Mouse (Mus musculus) heart, embryonic 13.5 days (tissue): Measurements from ENCODE around the gene Ccdc38. TPM values are rescaled to one million over a fixed set of nuclear protein-coding genes. Genes with fewer than 3 reads are reported as not detected.

Source experiments
- ATAC-seq: fragments of 200-750 bp; cut with Nextera tagmentation; 2 replicates; pipeline ENCODE4 v1.8.0; 2017; ENCODE audit warnings: moderate TSS enrichment; ENCODE audit not compliant: insufficient number of reproducible peaks, low FRiP score, low TSS enrichment; ENCODE audit errors: extremely low read depth
- H3K27ac ChIP-seq: fragments of 300-500 bp; sonication (generic); replicated peaks from 2 replicates; pipeline ENCODE4 v1.5.1; 2015; ENCODE audit warnings: moderate library complexity, mild to moderate bottlenecking, inconsistent platforms
- H3K27me3 ChIP-seq: fragments of 300-500 bp; sonication (generic); replicated peaks from 2 replicates; pipeline ENCODE4 v1.6.1; 2015; ENCODE audit warnings: mild to moderate bottlenecking, inconsistent platforms
- H3K36me3 ChIP-seq: fragments of 300-500 bp; sonication (generic); 2 replicates; pipeline ENCODE4 v1.6.1; 2015; ENCODE audit warnings: mild to moderate bottlenecking, inconsistent platforms
- H3K4me1 ChIP-seq: fragments of 300-500 bp; sonication (generic); 2 replicates; pipeline ENCODE4 v1.6.1; 2015; ENCODE audit warnings: inconsistent platforms
- H3K4me2 ChIP-seq: fragments of 300-500 bp; sonication (generic); 2 replicates; pipeline ENCODE4 v1.6.1; 2015; ENCODE audit warnings: inconsistent platforms, mild to moderate bottlenecking, moderate library complexity
- H3K4me3 ChIP-seq: fragments of 300-500 bp; sonication (generic); 2 replicates; pipeline ENCODE4 v1.5.1; 2015; ENCODE audit warnings: moderate library complexity, mild to moderate bottlenecking, inconsistent platforms
- H3K9ac ChIP-seq: fragments of 300-500 bp; sonication (generic); 2 replicates; pipeline ENCODE4 v1.6.1; 2015; ENCODE audit warnings: inconsistent platforms, mild to moderate bottlenecking, moderate library complexity
- H3K9me3 ChIP-seq: fragments of 300-500 bp; sonication (generic); 2 replicates; pipeline ENCODE4 v1.6.1; 2016; ENCODE audit warnings: inconsistent platforms
- WGBS: fragments of 180-500 bp; shearing (Covaris S2); methylation state at CpG from one replicate; pipeline ENCODE4 v1.1.7; 2015; ENCODE audit warnings: mixed read lengths; 5-methylcytosine and 5-hydroxymethylcytosine counted together
- polyA plus RNA-seq: library from polyadenylated mRNA; unstranded; fragments of >200 nt; fragmentation: Nextera tagmentation; extraction: Ambion mirVana; gene quantifications from 2 replicates; pipeline ENCODE4 v1.2.1, GENCODE M21; 2015

Ccdc38 gene
- polyA plus RNA-seq, 1 experiment from 2014 or later, result 0.09 TPM

- Histone ChIP-seq H3K4me1 (no peaks in the 10 kb centered on the region), H3K9me3 (no peaks in the 10 kb centered on the region), H3K27ac (no peak overlapping the region), H3K27me3 (no peaks in the 10 kb centered on the region), H3K4me2 (no peak overlapping the region), H3K9ac (no peak overlapping the region), H3K36me3 (no peaks in the 10 kb centered on the region), H3K4me3 (no peak overlapping the region)
- WGBS, result 61% methylated on average over 5 of the region's 5 CpGs
- no peak for ATAC-seq
Observed at GRCm38 (mm10) chr10:93519756-93520155, 20.7 kb upstream of the Ccdc38 start.

DNA sequence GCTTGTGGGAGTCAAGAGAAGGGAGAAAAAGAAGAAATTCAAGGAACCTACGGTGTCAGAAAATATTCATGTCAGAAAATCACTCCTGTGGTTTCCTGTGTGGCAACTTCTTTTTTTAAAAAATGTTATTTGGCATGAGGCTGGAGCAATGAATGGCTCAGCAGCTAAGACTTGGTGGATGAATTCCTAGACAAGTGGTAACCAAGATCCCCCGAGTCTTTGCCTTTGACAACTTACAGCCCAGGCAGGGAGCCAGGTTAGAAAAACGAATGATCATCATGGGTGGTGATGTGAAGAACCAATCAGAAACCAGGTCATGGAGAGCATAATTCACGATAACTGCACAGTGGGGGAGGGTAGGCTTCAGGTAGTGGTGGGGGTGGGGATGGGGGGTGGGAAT is 19.4 kb upstream of the Ccdc38 start:
- Histone ChIP-seq H3K4me3 (no peak overlapping the region), H3K9me3 (no peaks in the 10 kb centered on the region), H3K4me2 (no peak overlapping the region), H3K4me1 (no peaks in the 10 kb centered on the region), H3K9ac (no peak overlapping the region), H3K27me3 (no peaks in the 10 kb centered on the region), H3K36me3 (no peaks in the 10 kb centered on the region), H3K27ac (no peak overlapping the region)
- WGBS, result 68% methylated on average over 4 of the region's 4 CpGs
- ATAC-seq, result no peak

DNA sequence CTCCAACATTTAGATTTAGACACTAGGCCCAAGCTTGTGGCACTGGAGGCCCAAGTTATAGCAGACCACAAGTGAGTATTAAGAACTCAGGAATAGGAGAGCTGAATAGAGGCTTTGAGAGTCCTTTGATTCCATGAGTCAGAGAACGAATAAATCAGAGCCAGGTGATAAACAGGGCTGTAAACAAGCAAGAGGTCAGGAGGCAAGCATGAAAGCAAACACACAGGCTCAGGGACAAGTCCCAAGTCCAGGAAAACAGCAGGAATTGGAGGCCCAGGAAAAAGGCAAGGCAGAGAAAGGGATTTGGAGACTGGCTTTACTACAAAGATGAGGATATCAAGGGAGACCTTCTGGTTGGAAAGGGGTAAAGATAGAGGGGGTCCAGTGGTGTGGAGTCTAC is 15.1 kb upstream of the Ccdc38 start:
- H3K4me1 ChIP-seq, result no peaks in the 10 kb centered on the region
- H3K4me2 ChIP-seq, result no peak overlapping the region
- no peak overlapping the region for H3K27ac ChIP-seq
- H3K36me3 ChIP-seq, result no peaks in the 10 kb centered on the region
- ATAC-seq, result no peak
- 83% methylated on average over 1 of the region's 1 CpGs for WGBS
- no peak overlapping the region for H3K4me3 ChIP-seq
- H3K9ac ChIP-seq, result no peak overlapping the region
- 0 out of 2 replicates have a peak, but pooled peaks cover 6% of the 10 kb centered on the region for H3K9me3 ChIP-seq
- H3K27me3 ChIP-seq, result no peaks in the 10 kb centered on the region

DNA sequence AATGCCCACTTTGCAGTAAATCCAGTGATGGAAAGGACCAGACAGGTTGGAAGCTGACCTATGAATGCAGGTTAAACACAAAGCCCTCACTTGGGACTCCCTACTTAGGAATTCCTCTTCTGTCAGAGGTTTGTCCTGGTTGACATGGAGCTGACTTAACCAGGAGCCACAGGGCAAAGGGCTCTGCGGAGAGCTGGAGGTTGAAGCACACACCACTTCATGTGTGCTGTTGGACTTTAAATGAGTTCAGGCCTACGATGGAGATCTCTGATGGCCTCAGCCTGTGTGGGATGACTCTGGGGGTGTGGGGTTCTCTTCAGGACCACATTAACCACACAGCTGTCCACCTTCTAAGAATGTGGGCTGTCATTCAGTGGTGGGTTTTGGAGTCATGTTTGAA is 2.1 kb upstream of the Ccdc38 start:
- no peak overlapping the region for H3K27ac ChIP-seq
- 75% methylated on average over 2 of the region's 2 CpGs for whole genome bisulfite sequencing
- H3K27me3 ChIP-seq, result peaks cover 44% of the 10 kb centered on the region
- peaks cover 21% of the 10 kb centered on the region for H3K4me1 ChIP-seq
- no peak overlapping the region for H3K4me3 ChIP-seq
- H3K9me3 ChIP-seq, result no peaks in the 10 kb centered on the region
- H3K9ac ChIP-seq, result no peak overlapping the region
- H3K36me3 ChIP-seq, result no peaks in the 10 kb centered on the region
- H3K4me2 ChIP-seq, result no peak overlapping the region
- no peak for ATAC-seq

- WGBS, result 66% methylated on average over 6 of the region's 6 CpGs
- Histone ChIP-seq H3K4me1 (peaks cover 21% of the 10 kb centered on the region), H3K36me3 (no peaks in the 10 kb centered on the region), H3K27me3 (peaks cover 44% of the 10 kb centered on the region), H3K9ac (no peak overlapping the region), H3K4me2 (no peak overlapping the region), H3K4me3 (no peak overlapping the region), H3K9me3 (no peaks in the 10 kb centered on the region), H3K27ac (no peak overlapping the region)
- ATAC-seq, result no peak
Observed at GRCm38 (mm10) chr10:93538818-93539217, 1.6 kb upstream of the Ccdc38 start.

DNA sequence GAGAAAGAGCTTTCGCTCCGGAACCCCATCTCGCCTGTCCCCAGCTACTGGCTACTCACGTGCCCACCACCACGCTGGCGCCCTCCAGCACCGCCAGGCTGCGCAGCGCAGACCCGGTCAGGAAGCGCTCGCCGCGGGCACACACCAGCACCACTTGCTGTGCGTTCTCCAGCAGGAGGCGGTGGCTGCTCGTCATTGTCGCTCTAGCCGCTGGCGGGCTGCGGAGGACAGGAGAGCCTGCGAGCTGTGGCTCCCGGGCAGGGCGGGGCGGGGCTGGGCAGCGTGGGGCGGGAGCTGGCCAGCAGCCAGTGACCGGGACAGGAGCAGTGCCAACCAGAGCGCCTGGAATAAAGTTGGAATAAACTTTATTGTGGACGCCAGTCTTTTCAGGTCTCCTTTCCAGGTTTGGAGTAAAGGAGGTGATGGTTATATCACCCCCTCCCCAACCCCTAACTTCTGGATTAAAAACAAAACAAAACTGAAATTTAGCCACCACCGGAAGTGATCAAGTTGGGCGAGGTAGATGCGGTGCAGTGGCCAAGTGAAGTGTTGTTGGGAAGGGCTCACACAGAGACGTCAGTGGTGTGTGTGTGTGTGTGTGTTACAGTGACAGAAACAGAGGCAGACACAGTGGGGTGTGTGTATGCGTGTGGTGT is 529 bp upstream of the Ccdc38 start, which contains the start of gene Amdhd1:
TSS of gene Amdhd1 (minus strand) at position 259 of the 656 bp plus-strand sequence.
- H3K4me1 ChIP-seq, result peaks cover 17% of the 10 kb centered on the region
- no peak within 1 kb of the TSS; the same call in 1 of the 2 replicates for H3K27ac ChIP-seq
- H3K9me3 ChIP-seq, result no peaks in the 10 kb centered on the region
- H3K9ac ChIP-seq, result peak within 1 kb of the TSS; percentile 74
- 2% methylated on average over 35 of the region's 35 CpGs for WGBS
- H3K4me2 ChIP-seq, result peak within 1 kb of the TSS; percentile 79
- peak; percentile 64 for ATAC-seq
- H3K36me3 ChIP-seq, result no peaks in the 10 kb centered on the region
- H3K4me3 ChIP-seq, result peak within 1 kb of the TSS; percentile 51
- H3K27me3 ChIP-seq, result peaks cover 36% of the 10 kb centered on the region

DNA sequence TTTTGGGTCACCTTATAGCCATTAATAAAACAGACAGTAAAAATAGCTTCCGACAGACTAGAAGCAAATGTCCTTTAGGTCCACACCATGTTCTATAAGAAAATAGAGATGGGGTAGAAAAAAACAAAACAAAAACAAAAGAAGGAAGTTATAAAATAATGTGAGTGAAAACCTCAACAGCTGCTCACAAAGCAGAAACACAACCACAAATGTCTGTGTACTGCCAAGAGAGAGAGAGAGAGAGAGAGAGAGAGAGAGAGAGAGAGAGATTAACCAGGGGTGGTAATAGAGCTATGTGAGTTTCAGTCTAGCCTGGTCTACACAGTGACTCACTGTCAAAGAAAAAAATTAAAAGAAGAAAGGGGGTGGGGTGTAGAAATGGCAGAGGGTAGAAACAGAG is 1.2 kb downstream of the Ccdc38 start:
- ATAC-seq, result no peak
- no peak overlapping the region for H3K4me3 ChIP-seq
- no peak overlapping the region for H3K4me2 ChIP-seq
- no peak overlapping the region for H3K27ac ChIP-seq
- peaks cover 24% of the 10 kb centered on the region for H3K27me3 ChIP-seq
- H3K9ac ChIP-seq, result no peak overlapping the region
- 68% methylated on average over 1 of the region's 1 CpGs for WGBS
- peaks cover 17% of the 10 kb centered on the region for H3K4me1 ChIP-seq
- H3K9me3 ChIP-seq, result no peaks in the 10 kb centered on the region
- H3K36me3 ChIP-seq, result no peaks in the 10 kb centered on the region

GRCm38 (mm10) chr10:93542356-93542755 is 1.9 kb downstream of the Ccdc38 start:
- ATAC-seq, result no peak
- Histone ChIP-seq H3K27me3 (peaks cover 17% of the 10 kb centered on the region), H3K9me3 (no peaks in the 10 kb centered on the region), H3K36me3 (no peaks in the 10 kb centered on the region), H3K27ac (no peak overlapping the region), H3K9ac (no peak overlapping the region), H3K4me3 (no peak overlapping the region), H3K4me2 (no peak overlapping the region), H3K4me1 (peaks cover 17% of the 10 kb centered on the region)
- 62% methylated on average over 4 of the region's 4 CpGs for WGBS

DNA sequence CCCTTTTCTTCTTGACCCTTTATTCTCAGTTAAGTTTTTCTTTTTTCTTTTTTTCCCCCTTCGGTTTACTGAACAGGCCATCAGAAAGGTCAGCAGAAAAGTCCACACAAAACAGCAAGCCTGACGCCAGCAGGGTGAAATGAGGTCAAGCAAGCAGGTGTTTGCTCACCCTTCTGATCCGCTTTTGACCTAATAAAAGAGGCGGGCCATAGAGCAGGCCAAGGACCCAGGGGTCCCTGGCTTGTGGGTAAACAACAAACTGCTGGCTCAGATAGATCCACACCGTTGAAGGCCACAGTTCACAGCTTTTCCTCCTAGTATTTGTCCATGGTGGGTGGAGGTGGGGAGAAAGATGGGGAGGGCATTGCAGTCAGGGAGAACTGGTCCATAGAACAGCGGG is 2.7 kb downstream of the Ccdc38 start:
- WGBS, result 72% methylated on average over 6 of the region's 6 CpGs
- H3K4me1 ChIP-seq, result peaks cover 17% of the 10 kb centered on the region
- no peaks in the 10 kb centered on the region for H3K9me3 ChIP-seq
- peaks cover 9% of the 10 kb centered on the region for H3K27me3 ChIP-seq
- no peak overlapping the region for H3K4me2 ChIP-seq
- ATAC-seq, result no peak
- no peak overlapping the region for H3K27ac ChIP-seq
- H3K9ac ChIP-seq, result no peak overlapping the region
- H3K4me3 ChIP-seq, result no peak overlapping the region
- H3K36me3 ChIP-seq, result no peaks in the 10 kb centered on the region

GRCm38 (mm10) chr10:93544172-93544571 is 3.7 kb downstream of the Ccdc38 start:
- no peaks in the 10 kb centered on the region for H3K27me3 ChIP-seq
- H3K27ac ChIP-seq, result no peak overlapping the region
- no peak overlapping the region for H3K9ac ChIP-seq
- WGBS, result 75% methylated on average over 5 of the region's 5 CpGs
- no peak for ATAC-seq
- H3K36me3 ChIP-seq, result no peaks in the 10 kb centered on the region
- H3K4me2 ChIP-seq, result no peak overlapping the region
- H3K4me3 ChIP-seq, result no peak overlapping the region
- no peaks in the 10 kb centered on the region for H3K9me3 ChIP-seq
- peaks cover 18% of the 10 kb centered on the region for H3K4me1 ChIP-seq

DNA sequence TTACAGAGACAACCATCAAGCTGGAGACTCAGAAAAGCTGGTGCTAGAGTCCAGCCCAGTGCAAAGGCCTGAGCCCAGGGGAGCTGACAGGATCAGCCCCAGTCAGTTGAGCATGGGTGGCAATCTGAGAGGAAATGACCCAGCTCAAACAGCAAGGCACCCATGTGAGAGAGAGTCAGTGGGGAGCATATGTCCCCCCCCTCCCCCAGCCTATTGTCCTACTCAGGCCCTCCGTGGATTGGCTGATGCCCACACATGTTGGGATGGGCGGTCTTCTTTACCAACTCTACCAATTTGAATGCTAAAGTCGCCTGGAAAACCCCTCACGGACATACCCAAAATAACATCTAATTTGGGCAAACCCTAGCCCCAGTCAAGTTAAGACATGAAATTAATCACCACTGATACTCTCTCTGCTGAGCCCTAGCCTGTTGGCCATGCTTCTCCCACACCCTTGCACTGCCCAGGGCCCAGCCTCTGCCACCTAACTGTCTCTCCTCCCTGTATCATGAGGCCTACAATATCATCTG is 7.4 kb downstream of the Ccdc38 start:
- H3K4me1 ChIP-seq, result 0 out of 2 replicates have a peak, but pooled peaks cover 3% of the 10 kb centered on the region
- H3K9ac ChIP-seq, result no peak overlapping the region
- no peaks in the 10 kb centered on the region for H3K27me3 ChIP-seq
- no peaks in the 10 kb centered on the region for H3K36me3 ChIP-seq
- no peak overlapping the region for H3K4me2 ChIP-seq
- H3K4me3 ChIP-seq, result no peak overlapping the region
- WGBS, result 83% methylated on average over 4 of the region's 4 CpGs
- no peak for ATAC-seq
- no peak overlapping the region for H3K27ac ChIP-seq
- H3K9me3 ChIP-seq, result no peaks in the 10 kb centered on the region

GRCm38 (mm10) chr10:93548991-93549390 is 8.6 kb downstream of the Ccdc38 start:
- no peak overlapping the region for H3K4me3 ChIP-seq
- peaks cover 3% of the 10 kb centered on the region; the same call in 1 of the 2 replicates for H3K27me3 ChIP-seq
- 0 out of 2 replicates have a peak, but pooled peaks cover 3% of the 10 kb centered on the region for H3K4me1 ChIP-seq
- H3K9me3 ChIP-seq, result no peaks in the 10 kb centered on the region
- H3K36me3 ChIP-seq, result no peaks in the 10 kb centered on the region
- no peak overlapping the region for H3K27ac ChIP-seq
- ATAC-seq, result no peak
- H3K4me2 ChIP-seq, result no peak overlapping the region
- WGBS, result 10% methylated on average over 7 of the region's 7 CpGs
- H3K9ac ChIP-seq, result no peak overlapping the region
